Mouse (Mus musculus) layer of hippocampus, adult 11-12 months (tissue): ENCODE measurements around the gene Fhod1.
"Not testable (repeated sequence)": the region's sequence is repeated elsewhere in the genome, so short reads cannot be mapped to it uniquely, and the experiment has no call there.

Experiments used
- DNase-seq: peaks from one replicate; pipeline ENCODE4 v3.0.0; 2022; ENCODE audit warnings: low spot score

The Fhod1 gene

DNA sequence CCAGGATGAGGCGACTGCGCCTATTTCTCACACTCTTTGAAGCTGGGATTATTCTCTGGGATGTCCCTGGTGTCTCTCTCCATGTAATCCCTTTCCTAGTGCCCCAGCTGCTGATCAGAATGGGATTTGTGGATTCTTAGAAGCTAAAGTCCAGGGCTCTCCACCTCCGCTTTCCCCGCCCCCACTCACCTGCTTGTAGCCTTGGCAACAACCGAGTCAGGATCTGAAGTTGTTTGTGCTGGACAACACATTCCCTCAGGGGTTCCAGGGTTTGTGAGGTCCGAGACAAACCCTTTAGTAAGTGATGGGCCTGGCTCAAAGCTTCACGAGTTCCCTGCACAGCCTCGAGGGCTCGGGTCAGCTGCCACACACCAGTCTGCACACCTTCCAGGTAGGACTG is 53.0 kb downstream of the Fhod1 start:
- DNase-seq = no peak

DNA sequence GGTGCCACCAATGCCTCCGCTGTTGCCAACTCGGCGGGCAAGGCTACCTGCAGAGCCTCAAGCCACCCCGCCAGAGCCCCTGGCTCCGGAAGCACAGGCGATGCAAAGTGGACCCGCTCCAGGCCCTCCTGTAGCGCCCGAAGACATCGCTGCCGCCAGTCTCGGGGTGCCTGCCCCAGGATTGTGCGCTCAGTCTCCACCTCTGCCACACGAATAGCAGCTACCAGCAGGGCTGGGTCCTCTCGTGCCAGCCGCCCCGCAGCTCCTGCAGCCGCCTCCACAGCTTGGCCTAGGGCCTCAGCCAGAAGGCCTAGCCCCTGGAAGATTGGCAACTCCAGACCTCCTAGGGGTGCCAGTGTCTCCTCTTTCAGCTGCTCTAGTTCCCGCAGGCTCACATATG is 54.3 kb downstream of the Fhod1 start:
- DNase-seq = no peak

DNA sequence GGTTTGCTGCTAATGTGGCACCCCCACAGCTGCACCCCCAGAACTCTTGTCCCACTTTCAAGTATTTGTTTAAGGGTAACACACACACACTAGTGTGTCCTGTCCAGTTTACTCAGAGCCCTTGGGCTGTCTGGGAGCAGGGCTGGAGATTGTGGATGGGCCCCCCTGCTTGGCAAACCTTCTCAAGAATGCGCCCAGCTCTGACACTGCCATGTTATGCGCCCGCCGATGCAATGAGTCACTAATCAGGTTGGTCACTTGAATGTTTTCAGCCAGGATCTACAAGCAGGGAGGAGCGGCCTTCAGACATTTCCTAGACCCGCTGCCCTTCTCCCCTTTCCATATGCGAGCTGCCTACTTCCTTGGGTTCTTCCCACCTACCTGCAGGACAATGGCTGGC is 55.3 kb downstream of the Fhod1 start:
- no peak for DNase-seq

DNA sequence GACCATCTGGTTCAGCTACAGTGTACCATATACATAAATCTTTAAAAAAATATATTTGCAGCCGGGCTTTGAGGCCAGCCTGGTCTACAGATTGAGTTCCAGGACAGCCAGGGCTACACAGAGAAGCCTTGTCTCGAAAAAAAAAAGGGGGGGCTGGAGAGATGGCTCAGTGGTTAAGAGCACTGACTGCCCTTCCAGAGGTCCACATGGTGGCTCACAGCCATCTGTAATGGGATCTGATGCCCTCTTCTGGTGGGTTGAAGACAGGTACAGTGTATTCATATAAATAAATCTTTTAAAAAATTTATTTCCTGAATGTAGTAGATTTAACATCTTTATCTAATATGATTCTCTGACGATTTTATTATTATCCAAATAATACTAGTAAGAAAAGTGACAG is 56.0 kb downstream of the Fhod1 start:
- not testable (repeated sequence) for DNase-seq

DNA sequence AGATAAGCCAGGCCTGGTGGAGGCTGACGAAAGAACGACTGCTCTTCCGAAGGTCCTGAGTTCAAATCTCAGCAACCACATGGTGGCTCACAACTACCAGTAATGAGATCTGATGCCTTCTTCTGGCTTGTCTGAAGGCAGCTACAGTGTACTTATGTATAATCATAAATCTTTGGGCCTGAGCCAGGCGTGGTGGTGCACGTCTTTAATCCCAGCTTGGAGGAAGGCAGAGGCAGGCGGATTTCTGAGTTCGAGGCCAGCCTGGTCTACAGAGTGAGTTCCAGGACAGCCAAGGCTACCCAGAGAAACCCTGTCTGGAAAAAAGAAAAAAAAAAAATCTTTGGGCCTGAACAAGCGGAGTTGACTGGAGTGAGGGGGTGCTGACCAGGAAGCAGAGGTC is 56.4 kb downstream of the Fhod1 start:
- DNase-seq = not testable (repeated sequence)

DNA sequence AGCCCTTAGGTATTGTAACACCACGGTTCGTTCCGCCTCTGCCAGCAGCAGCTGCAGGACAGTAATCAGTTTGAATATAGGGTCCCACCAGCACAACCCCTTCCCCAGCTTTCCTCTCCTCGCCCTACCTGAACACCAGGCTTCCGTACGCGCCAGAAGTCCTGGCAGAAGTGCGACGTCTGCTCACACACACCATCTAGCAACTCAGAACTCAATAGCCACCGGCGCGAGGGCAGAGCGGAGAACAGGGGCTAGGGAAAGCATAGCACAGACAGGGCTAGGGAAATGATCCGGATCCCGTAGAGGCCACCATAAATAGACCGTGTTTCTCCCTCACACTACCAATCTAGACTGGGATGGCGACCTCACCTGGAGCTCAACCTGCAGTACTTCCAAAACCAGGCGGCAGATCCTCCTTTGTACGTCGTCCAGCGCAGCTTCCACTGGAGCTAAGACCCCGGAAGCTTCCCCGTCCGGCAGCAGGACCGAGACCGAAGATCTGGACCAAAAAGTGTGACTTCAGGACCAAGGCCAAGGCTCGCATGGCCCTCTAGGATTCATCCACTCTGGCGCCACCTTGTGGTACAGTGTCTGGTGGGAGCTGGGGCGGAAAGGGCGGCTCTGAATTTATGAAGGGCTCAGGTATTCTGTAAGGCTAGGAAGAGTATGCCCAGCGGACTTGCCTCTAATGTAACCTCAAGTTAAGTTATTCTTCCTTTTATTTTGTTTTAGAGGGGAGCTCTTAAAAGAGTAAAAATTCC is 57.0 kb downstream of the Fhod1 start:
- peak; percentile 86 for DNase-seq

DNA sequence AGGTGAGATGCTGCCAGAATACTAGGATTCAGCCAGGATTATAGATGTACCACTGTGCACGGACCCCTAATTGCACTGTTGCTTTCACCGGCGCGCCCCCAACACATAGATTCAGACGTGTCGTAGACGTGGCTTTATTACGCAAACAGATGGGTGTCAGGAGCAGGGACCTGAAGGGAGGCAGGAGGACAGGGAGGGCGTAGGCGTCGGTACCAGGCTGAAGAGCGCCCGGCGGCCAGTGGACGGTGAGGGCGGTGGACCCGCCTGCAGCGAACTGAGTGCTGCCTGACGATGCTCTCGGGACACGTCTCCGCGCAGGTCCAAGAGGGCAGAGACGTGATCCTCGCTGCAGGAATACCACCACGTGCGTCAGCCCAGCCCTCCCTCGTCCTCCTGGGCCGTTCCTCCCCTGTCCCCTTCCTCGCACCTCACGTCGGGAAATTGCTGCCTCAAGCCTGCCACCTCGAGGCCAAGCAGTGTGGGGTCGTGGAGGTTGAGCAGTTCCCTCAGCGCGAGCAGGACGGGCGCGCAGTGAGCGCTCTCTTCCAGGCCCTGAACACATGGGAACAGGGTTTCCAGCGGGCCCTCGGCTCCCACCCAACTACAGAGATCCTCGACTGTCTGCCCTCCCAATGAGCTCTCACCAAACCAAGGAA is 57.8 kb downstream of the Fhod1 start, which contains the start of gene 4931428F04Rik:
TSS of gene 4931428F04Rik (minus strand) at position 60 of the 656 bp plus-strand sequence.
- peak; percentile 45 for DNase-seq

DNA sequence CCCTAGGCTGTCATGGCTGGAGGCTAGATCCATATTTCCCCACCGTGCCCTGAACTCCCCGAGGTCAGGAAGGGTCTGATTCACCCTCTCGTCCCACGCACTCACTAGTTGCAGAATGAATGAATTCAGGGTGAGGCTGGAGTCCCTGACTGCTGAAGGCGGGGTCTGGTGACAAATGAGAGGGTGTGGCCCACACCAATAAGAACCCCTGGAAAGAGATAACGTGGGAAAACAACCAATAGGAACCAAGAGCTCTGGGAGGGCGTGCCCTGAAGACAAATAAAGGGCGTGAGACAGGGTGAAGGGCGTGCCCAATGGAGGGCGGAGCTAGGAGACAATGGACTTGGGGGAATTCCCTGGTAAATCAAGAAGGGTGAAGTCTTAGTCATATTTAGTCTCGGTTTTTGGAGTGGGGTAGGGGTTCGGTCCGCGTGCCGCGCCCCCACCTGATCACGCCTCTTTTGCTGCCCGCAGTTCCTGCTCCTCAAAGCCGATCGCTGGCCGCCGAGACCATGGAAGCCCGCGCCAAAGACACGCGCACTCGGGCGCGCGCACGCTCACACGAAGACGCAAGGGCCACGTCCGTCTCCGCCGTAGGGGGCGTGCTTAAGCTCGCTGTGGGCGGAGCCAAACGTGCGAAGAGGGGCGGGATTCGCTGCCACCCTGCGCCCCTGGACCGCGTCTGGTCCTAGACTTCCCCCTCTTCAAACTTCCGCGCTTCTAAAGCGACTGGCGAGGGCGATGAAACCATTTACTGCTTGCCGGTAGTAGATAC is 58.6 kb downstream of the Fhod1 start:
- DNase-seq = peak; percentile 96

DNA sequence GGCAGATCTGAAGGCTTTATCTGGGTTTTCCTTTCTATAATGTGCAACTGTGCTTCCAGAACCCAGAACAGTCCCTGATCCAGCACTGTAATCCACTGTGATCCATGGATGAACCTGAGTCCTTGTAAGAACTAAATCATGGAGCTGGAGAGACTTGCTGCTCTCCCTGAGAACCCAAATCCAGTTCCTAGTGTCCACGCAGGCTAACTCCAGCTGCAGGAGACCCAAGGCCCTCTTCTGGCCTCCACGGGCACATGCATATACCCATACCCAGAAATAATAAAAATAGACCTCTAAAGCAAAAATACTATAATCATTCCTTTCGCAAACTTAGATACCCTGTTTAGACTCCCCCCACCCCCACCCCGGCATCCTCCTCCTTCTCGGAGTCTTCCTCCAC is 59.5 kb downstream of the Fhod1 start:
- no peak for DNase-seq

DNA sequence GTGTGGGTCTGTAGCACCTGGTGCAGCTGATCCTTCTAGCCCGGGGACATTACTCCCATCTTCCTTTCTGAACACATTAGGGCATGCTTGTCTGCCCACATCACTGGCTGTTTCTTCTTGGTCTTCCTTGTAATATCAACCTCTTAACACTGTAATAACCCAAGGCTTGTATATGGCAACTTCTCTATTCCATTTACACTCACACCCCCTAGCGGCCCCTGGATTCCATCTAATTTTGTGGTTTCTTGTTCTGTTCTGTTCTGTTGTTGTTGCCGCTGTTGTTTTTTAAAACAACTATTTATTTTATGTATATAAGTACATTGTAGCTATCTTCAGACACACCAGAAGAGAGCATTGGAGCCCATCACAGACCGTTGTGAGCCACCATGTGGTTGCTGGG is 60.8 kb downstream of the Fhod1 start:
- no peak for DNase-seq

DNA sequence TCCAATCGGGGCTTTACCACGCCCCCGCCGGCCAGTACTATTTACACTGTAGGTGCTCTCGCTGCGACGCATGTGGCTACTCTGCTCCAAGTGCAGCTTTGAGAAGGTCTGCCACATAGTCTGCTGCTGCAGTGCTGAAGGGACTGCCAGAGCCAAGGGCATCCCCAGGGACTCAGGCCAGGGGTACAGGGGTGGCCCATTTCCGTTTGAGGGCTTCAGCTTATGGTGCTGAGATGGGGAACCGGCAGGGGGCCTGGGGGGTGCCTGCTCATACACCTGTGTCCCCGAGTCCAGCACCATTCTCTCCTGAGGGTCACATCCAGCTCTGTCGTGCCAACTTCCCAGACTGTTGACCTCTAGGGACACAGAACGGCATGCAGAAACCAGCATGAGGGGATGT is 62.2 kb downstream of the Fhod1 start:
- DNase-seq = no peak

DNA sequence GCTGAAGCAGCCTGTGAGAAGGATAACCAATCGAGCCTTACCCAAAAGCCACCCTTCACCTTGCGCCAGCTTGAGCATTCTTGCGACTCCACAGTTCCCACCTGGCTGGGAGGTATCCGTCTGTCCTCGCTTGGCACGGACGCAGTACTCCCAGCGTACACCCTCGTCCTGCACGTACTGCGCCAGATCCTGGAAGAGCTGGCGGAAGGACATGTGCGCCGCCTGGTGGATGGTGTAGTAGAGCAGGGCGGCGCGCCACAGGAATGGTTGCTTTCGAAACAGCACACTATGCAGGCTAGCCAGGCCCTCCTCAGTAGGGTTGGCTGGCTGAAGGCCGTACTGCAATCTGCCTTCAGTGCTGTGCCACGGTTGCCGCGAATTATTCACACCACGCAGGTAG is 64.7 kb downstream of the Fhod1 start:
- peak; percentile 50 for DNase-seq

DNA sequence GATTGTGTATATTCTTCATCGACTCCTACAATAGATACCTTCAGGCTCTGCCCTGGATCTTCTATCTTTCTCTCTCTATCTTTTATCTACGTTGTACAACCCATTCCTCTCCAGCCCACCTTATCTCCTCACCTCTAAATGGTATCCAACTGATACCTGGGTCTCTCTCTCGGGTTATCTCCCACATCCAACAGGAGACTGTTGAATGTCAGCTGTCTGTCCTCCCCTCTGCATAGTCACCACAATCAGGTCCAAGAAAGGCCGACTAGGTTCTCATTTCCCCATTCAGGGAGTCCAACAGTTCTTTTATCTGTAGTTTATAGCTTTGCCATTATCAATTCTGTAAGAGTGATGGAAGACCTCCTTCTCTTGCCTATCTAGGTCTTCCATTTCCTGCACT is 65.5 kb downstream of the Fhod1 start:
- no peak for DNase-seq

DNA sequence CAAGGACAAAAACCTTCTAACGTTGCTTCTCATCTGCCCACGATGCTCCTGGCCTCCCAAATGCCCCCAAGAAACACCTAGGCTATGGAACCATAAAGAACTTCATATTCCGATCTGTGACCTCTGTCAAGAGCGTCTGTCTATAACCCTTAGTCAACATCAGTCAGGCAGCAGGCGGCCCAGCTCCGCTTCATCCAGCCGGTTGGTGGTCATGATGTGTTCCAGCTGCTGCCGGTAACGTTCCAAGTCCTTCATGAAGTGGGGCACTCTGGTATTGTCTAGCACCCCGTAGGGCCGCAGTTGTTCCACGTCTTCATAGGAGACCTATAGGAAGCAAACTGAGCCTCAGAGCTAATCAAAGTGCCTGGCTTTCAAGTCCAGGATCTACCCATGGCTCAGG is 65.9 kb downstream of the Fhod1 start:
- DNase-seq = no peak

DNA sequence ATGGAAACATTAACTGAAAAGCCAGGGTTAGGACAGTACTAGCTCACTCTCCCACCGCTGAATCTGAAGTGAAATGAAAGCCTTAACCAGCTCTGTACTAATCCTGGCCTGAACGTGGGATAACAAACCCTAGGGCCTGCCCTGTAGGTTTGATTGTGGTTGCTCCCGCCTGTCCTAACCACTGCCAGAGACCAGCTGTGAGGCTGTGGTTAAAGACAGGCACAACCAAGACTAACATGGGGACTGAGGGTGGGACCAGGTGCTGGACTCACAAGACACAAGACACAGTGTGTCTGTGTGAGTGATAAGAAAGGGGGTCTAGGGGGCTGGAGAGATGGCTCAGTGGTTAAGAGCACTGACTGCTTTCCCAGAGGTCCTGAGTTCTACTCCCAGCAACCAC is 67.2 kb downstream of the Fhod1 start:
- no peak for DNase-seq
